Comparison of ENCODE assay signal across 15 mouse cellular contexts in genomic region chr15:79111774-79112173, GRCm38 (mm10). TPM values are rescaled to one million over a fixed set of nuclear protein-coding genes. Genes with fewer than 3 reads are reported as not detected.
DNase-seq lines count a peak whose midpoint lies in the region; ATAC-seq and TF ChIP-seq lines count a peak whose summit lies in the region.
"Had no signal": no experiment of that assay in that cellular context is flagged by ENCODE, and none has a peak within 500 bp of the region (broad histone marks: within the 10 kb centered on the region; RNA-seq: fewer than 3 reads in every experiment).

No protein-coding gene starts in this region.

- intact Hi-C loops in heart, postnatal 10 days (cut with DNase I): no loop called here

- peak; percentile 94 for DNase-seq in heart, adult 11 months
- DNase-seq in heart, adult 8-10 months (ENCODE audit: low spot score): no peak
- DNase-seq in midbrain, embryonic 11.5 days (ENCODE audit: low spot score, missing footprints): no peak
- peak; percentile 78 to 81 for DNase-seq in heart, postnatal 10 days
- DNase-seq in stomach, postnatal 0 days (ENCODE audit: low spot score): peak; percentile 55
- no peak for DNase-seq in thymus, adult 2 months
- DNase-seq in right cerebral cortex, postnatal 25 days: no peak
- DNase-seq: cerebellum, postnatal 10 days; gastrocnemius, postnatal 14 days; right cerebral cortex, adult 18-20 months had no signal

- peaks cover 5% of the 10 kb centered on the region; the same call in 1 of the 2 replicates for H3K36me3 ChIP-seq in midbrain, embryonic 16.5 days (ENCODE audit: control insufficient read depth, insufficient read depth, low read length)
- H3K36me3 ChIP-seq in midbrain, embryonic 11.5 days (ENCODE audit: control insufficient read depth, insufficient read depth, low read length): no peaks in the 10 kb centered on the region
- peaks cover 18% of the 10 kb centered on the region for H3K36me3 ChIP-seq in stomach, postnatal 0 days (ENCODE audit: control insufficient read depth, insufficient read depth, low read length)
- no peaks in the 10 kb centered on the region for H3K36me3 ChIP-seq in thymus, adult 2 months (ENCODE audit: control insufficient read depth, insufficient read depth, low read length)

- H3K4me2 ChIP-seq in midbrain, embryonic 16.5 days (ENCODE audit: low read length): no peak overlapping the region
- no peak overlapping the region for H3K4me2 ChIP-seq in midbrain, embryonic 11.5 days
- peak overlapping the region; percentile 91 for H3K4me2 ChIP-seq in stomach, postnatal 0 days (replicated peaks; ENCODE audit: low read depth)

- peak overlapping the region; percentile 44; the same call in 1 of the 2 replicates for H3K9ac ChIP-seq in midbrain, embryonic 16.5 days (ENCODE audit: low read depth, low read length)
- no peak overlapping the region for H3K9ac ChIP-seq in midbrain, embryonic 11.5 days (ENCODE audit: low read length)
- H3K9ac ChIP-seq in stomach, postnatal 0 days (ENCODE audit: low read length): 0 out of 2 replicates have a peak overlapping the region, but pooled peaks have one; percentile 13
- H3K9ac ChIP-seq: midbrain, embryonic 15.5 days had no signal

- peaks cover 26% of the 10 kb centered on the region for H3K4me1 ChIP-seq in midbrain, embryonic 16.5 days (ENCODE audit: control insufficient read depth, insufficient read depth, low read length)
- peaks cover 15% of the 10 kb centered on the region for H3K4me1 ChIP-seq in midbrain, embryonic 11.5 days (ENCODE audit: control insufficient read depth, insufficient read depth, low read length)
- H3K4me1 ChIP-seq in stomach, postnatal 0 days (replicated peaks; ENCODE audit: control insufficient read depth, insufficient read depth): peaks cover 5% of the 10 kb centered on the region
- H3K4me1 ChIP-seq in thymus, adult 2 months (replicated peaks; ENCODE audit: control insufficient read depth, insufficient read depth, low read length): peaks cover 36% of the 10 kb centered on the region

- no peak for TF ChIP-seq CTCF in stomach, postnatal 0 days (IDR thresholded peaks at IDR 0.05; ENCODE audit: low read depth)
- TF ChIP-seq CTCF in thymus, adult 2 months (IDR thresholded peaks at IDR 0.05; ENCODE audit: borderline replicate concordance, control insufficient read depth, extremely low read depth, insufficient read depth, low read length, poor library complexity): no peak

- H3K27me3 ChIP-seq in midbrain, embryonic 16.5 days (ENCODE audit: control insufficient read depth, insufficient read depth, low read depth, low read length): no peaks in the 10 kb centered on the region
- H3K27me3 ChIP-seq in midbrain, embryonic 11.5 days (ENCODE audit: control insufficient read depth, insufficient read depth, low read length): peaks cover 2% of the 10 kb centered on the region; the same call in 1 of the 2 replicates
- no peaks in the 10 kb centered on the region for H3K27me3 ChIP-seq in stomach, postnatal 0 days (ENCODE audit: control insufficient read depth, insufficient read depth, low read length)
- no peaks in the 10 kb centered on the region for H3K27me3 ChIP-seq in thymus, adult 2 months (ENCODE audit: control insufficient read depth, insufficient read depth, low read length)
- H3K27me3 ChIP-seq: CH12.LX; midbrain, embryonic 15.5 days had no signal

- ATAC-seq in midbrain, embryonic 16.5 days: no peak
- ATAC-seq in midbrain, embryonic 11.5 days (ENCODE audit: low FRiP score): no peak
- ATAC-seq in stomach, postnatal 0 days (ENCODE audit: low FRiP score, low TSS enrichment): peak; percentile 7; the same call in 1 of the 2 replicates
- ATAC-seq: activated CD4-positive, CD25-positive, alpha-beta regulatory T cell, adult 4 months; midbrain, embryonic 15.5 days had no signal

- WGBS in midbrain, embryonic 16.5 days: 88% methylated on average over 4 of the region's 4 CpGs
- 85% methylated on average over 4 of the region's 4 CpGs for WGBS in midbrain, embryonic 11.5 days
- 38% methylated on average over 4 of the region's 4 CpGs for WGBS in stomach, postnatal 0 days
- WGBS in thymus, adult 2 months: 87% methylated on average over 4 of the region's 4 CpGs

- H3K9me3 ChIP-seq in midbrain, embryonic 16.5 days (replicated peaks; ENCODE audit: control insufficient read depth, low read length, poor library complexity, severe bottlenecking): no peaks in the 10 kb centered on the region
- no peaks in the 10 kb centered on the region for H3K9me3 ChIP-seq in midbrain, embryonic 11.5 days (ENCODE audit: control insufficient read depth, low read length)
- H3K9me3 ChIP-seq in stomach, postnatal 0 days (ENCODE audit: control insufficient read depth, low read length): no peaks in the 10 kb centered on the region
- H3K9me3 ChIP-seq: midbrain, embryonic 15.5 days had no signal

- TF ChIP-seq EP300 in stomach, postnatal 0 days (optimal IDR thresholded peaks at IDR 0.05): no peak

- no peak overlapping the region for H3K4me3 ChIP-seq in midbrain, embryonic 16.5 days (ENCODE audit: low read depth, low read length)
- H3K4me3 ChIP-seq in midbrain, embryonic 11.5 days (ENCODE audit: low read depth, low read length): no peak overlapping the region
- H3K4me3 ChIP-seq in stomach, postnatal 0 days (ENCODE audit: low read depth, low read length): no peak overlapping the region
- H3K4me3 ChIP-seq in thymus, adult 2 months (ENCODE audit: control insufficient read depth, insufficient read depth, low read length): no peak overlapping the region
- H3K4me3 ChIP-seq: erythroblast, embryonic 14.5 days; midbrain, embryonic 15.5 days had no signal

- H3K27ac ChIP-seq in midbrain, embryonic 16.5 days (ENCODE audit: low read length): no peak overlapping the region
- no peak overlapping the region for H3K27ac ChIP-seq in midbrain, embryonic 11.5 days (ENCODE audit: low read depth, low read length)
- H3K27ac ChIP-seq in stomach, postnatal 0 days (replicated peaks): peak overlapping the region; percentile 67
- H3K27ac ChIP-seq in thymus, adult 2 months (ENCODE audit: control insufficient read depth, insufficient read depth, low read length): no peak overlapping the region
- H3K27ac ChIP-seq: midbrain, embryonic 15.5 days had no signal

- TF ChIP-seq POLR2A in thymus, adult 2 months (IDR thresholded peaks at IDR 0.05; ENCODE audit: control insufficient read depth, extremely low read depth, insufficient read depth, low read length, poor library complexity): no peak

RNA-seq across cellular contexts. Expression of gene Micall1, which starts 3.1 kb away (rescaled TPM):
- total RNA-seq in heart, adult 8-10 months (2022): 10 to 100 TPM; 41.2 to 42.2 (median 41.5) TPM
- 12.0 and 12.7 TPM in 2 replicates for polyA plus RNA-seq in midbrain, embryonic 16.5 days (2015; fragmentation: Nextera tagmentation; extraction: Ambion mirVana)
- polyA plus RNA-seq in midbrain, embryonic 11.5 days (2014; fragmentation: Nextera tagmentation; extraction: Ambion mirVana): 5.2 and 5.4 TPM in 2 replicates
- 10 to 100 TPM; 80.2 to 82.8 TPM for total RNA-seq in heart, postnatal 10 days (2021)
- polyA plus RNA-seq in stomach, postnatal 0 days (2015; fragmentation: Nextera tagmentation; extraction: Ambion mirVana): 7.0 and 7.8 TPM in 2 replicates
- 46.1 and 47.3 TPM in 2 replicates for polyA plus RNA-seq in thymus, adult 2 months (2012; rRNA removed)

RNA-seq across cellular contexts. Expression of gene Polr2f, which starts 29.0 kb away (rescaled TPM):
- total RNA-seq in heart, adult 8-10 months (2022): 100 to 1,000 TPM; 124 to 149 (median 135) TPM
- polyA plus RNA-seq in midbrain, embryonic 16.5 days (2015; fragmentation: Nextera tagmentation; extraction: Ambion mirVana): 266 and 286 TPM in 2 replicates
- 354 and 362 TPM in 2 replicates for polyA plus RNA-seq in midbrain, embryonic 11.5 days (2014; fragmentation: Nextera tagmentation; extraction: Ambion mirVana)
- 100 to 1,000 TPM; 118 to 130 TPM for total RNA-seq in heart, postnatal 10 days (2021)
- 308 and 320 TPM in 2 replicates for polyA plus RNA-seq in stomach, postnatal 0 days (2015; fragmentation: Nextera tagmentation; extraction: Ambion mirVana)
- 37.3 and 38.0 TPM in 2 replicates for polyA plus RNA-seq in thymus, adult 2 months (2012; rRNA removed)

RNA-seq across cellular contexts. Expression of gene 1700088E04Rik, which starts 29.3 kb away (rescaled TPM):
- 1 to 10 TPM; 1.6 to 2.7 (median 2.4) TPM for total RNA-seq in heart, adult 8-10 months (2022)
- polyA plus RNA-seq in midbrain, embryonic 16.5 days (2015; fragmentation: Nextera tagmentation; extraction: Ambion mirVana): 18.8 and 19.1 TPM in 2 replicates
- polyA plus RNA-seq in midbrain, embryonic 11.5 days (2014; fragmentation: Nextera tagmentation; extraction: Ambion mirVana): 9.5 and 10.2 TPM in 2 replicates
- total RNA-seq in heart, postnatal 10 days (2021): 1 to 10 TPM; 1.8 to 2.3 TPM
- 6.4 and 7.9 TPM in 2 replicates for polyA plus RNA-seq in stomach, postnatal 0 days (2015; fragmentation: Nextera tagmentation; extraction: Ambion mirVana)
- 1.3 and 1.8 TPM in 2 replicates for polyA plus RNA-seq in thymus, adult 2 months (2012; rRNA removed)
- polyA plus RNA-seq: erythroblast, embryonic 14.5 days had no signal

RNA-seq across cellular contexts. Expression of gene Eif3l, which starts 36.8 kb away (rescaled TPM):
- total RNA-seq in heart, adult 8-10 months (2022): 10 to 100 TPM; 70.2 to 76.0 (median 74.9) TPM
- polyA plus RNA-seq in midbrain, embryonic 16.5 days (2015; fragmentation: Nextera tagmentation; extraction: Ambion mirVana): 165 TPM in 2 replicates
- polyA plus RNA-seq in midbrain, embryonic 11.5 days (2014; fragmentation: Nextera tagmentation; extraction: Ambion mirVana): 242 and 251 TPM in 2 replicates
- 10 to 100 TPM; 94.5 to 95.7 TPM for total RNA-seq in heart, postnatal 10 days (2021)
- polyA plus RNA-seq in stomach, postnatal 0 days (2015; fragmentation: Nextera tagmentation; extraction: Ambion mirVana): 132 and 135 TPM in 2 replicates
- polyA plus RNA-seq in thymus, adult 2 months (2012; rRNA removed): 205 and 212 TPM in 2 replicates

RNA-seq across cellular contexts. Expression of gene Ankrd54, which starts 49.1 kb away (rescaled TPM):
- total RNA-seq in heart, adult 8-10 months (2022): 1 to 10 TPM; 6.3 to 8.0 (median 7.6) TPM
- 54.4 and 57.8 TPM in 2 replicates for polyA plus RNA-seq in midbrain, embryonic 16.5 days (2015; fragmentation: Nextera tagmentation; extraction: Ambion mirVana)
- polyA plus RNA-seq in midbrain, embryonic 11.5 days (2014; fragmentation: Nextera tagmentation; extraction: Ambion mirVana): 52.7 and 53.5 TPM in 2 replicates
- total RNA-seq in heart, postnatal 10 days (2021): 10 to 100 TPM in 1 of 2 experiments, 1 to 10 TPM in 1; 9.1 to 10.7 TPM
- 27.1 and 28.0 TPM in 2 replicates for polyA plus RNA-seq in stomach, postnatal 0 days (2015; fragmentation: Nextera tagmentation; extraction: Ambion mirVana)
- polyA plus RNA-seq in thymus, adult 2 months (2012; rRNA removed): 171 and 181 TPM in 2 replicates

Comparison
In these comparisons a context has a peak if more than half of its experiments do, and no peak if none do; other contexts are left out.
1. DNase-seq: peak in heart, adult 11 months (single experiment), heart, postnatal 10 days (2 of 2) and stomach, postnatal 0 days (single experiment); none in heart, adult 8-10 months (single experiment), midbrain, embryonic 11.5 days (single experiment), thymus, adult 2 months (single experiment) and right cerebral cortex, postnatal 25 days (single experiment).